Mouse (Mus musculus): ENCODE results near the gene Dcxr. TPM values are rescaled to one million over a fixed set of nuclear protein-coding genes. Genes with fewer than 3 reads are reported as not detected.
"Not testable (repeated sequence)": the region's sequence is repeated elsewhere in the genome, so short reads cannot be mapped to it uniquely, and the experiment has no call there.

Gene Dcxr
- total RNA-seq (2014; rRNA removed) (7.2 and 13.2 TPM in 2 replicates), polyA plus RNA-seq (2015; fragmentation: Nextera tagmentation; extraction: Ambion mirVana) (11.2 and 12.7 TPM in 2 replicates)

- Histone ChIP-seq H3K36me3 (ENCODE audit: insufficient read depth) (peaks cover 11% of the 10 kb centered on the region; the same call in 1 of the 2 replicates), H3K4me1 (ENCODE audit: insufficient read depth) (no peaks in the 10 kb centered on the region), H3K4me3 (ENCODE audit: low read depth, low read length) (peak within 1 kb of the TSS; percentile 39), H3K4me2 (ENCODE audit: low read depth) (peak within 1 kb of the TSS; percentile 72), H3K27me3 (ENCODE audit: insufficient read depth, low read length) (no peaks in the 10 kb centered on the region), H3K9me3 (ENCODE audit: low read length) (no peaks in the 10 kb centered on the region), H3K27ac (ENCODE audit: low read depth, low read length) (no peak within 1 kb of the TSS), H3K9ac (peak within 1 kb of the TSS; percentile 45)
- DNase-seq (peak; percentile 54), ATAC-seq (peak; percentile 91)
- TF ChIP-seq CTCF (IDR thresholded peaks at IDR 0.05; ENCODE audit: low read depth), result 0 out of 2 replicates have a peak, but pooled peaks have one; percentile 19
- 0% methylated on average over 14 of the region's 14 CpGs for WGBS
These were observed at the start of gene Dcxr for GRCm38 (mm10) chr11:120727169-120727527. Dcxr (minus strand) TSS chr11:120727281.

DNA sequence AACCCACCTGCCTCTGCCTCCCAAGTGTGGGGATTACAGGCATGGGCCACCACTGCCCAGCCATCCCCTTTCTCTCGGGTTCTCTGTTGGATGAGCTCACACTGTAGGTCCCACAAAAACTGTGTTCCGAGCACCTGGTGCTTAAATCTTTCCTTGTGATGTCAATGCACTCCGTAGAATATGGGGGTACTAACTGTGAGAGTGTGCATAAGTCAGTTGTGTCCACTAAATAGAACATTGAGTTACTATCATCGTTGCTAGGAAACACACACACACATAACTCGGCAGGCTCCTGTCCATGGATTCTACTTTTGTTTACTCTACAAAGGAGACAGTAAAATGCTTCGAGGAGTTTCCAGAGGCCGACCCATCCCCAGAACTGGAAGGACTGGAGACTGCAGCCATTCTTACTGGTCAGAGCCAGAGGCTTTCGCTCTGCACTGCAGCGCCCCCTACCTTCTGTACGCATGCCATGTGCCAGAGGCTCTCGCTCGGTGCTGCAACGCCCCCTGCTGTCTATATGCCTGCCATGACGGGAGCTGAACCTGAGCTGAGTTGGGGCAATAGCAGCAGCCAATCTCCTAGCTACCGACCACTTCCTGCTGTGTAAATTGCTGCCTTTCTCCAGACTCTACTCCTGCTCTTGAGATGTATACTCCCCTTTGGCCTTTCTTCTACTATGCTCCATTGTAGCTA is 48.8 kb upstream of the Dcxr start:
- no peak overlapping the region for H3K4me2 ChIP-seq (ENCODE audit: low read depth)
- peak; percentile 100 for TF ChIP-seq CTCF (IDR thresholded peaks at IDR 0.05; ENCODE audit: low read depth)
- H3K36me3 ChIP-seq (ENCODE audit: insufficient read depth), result peaks cover 16% of the 10 kb centered on the region
- no peaks in the 10 kb centered on the region for H3K27me3 ChIP-seq (ENCODE audit: insufficient read depth, low read length)
- no peak overlapping the region for H3K27ac ChIP-seq (ENCODE audit: low read depth, low read length)
- DNase-seq (peak; percentile 94), ATAC-seq (peak; percentile 91)
- WGBS, result 25% methylated on average over 15 of the region's 15 CpGs
- no peaks in the 10 kb centered on the region for H3K9me3 ChIP-seq (ENCODE audit: low read length)
- no peaks in the 10 kb centered on the region for H3K4me1 ChIP-seq (ENCODE audit: insufficient read depth)
- no peak overlapping the region for H3K9ac ChIP-seq
- no peak overlapping the region for H3K4me3 ChIP-seq (ENCODE audit: low read depth, low read length)

GRCm38 (mm10) chr11:120773463-120774190 is 46.5 kb upstream of the Dcxr start:
- H3K9me3 ChIP-seq (ENCODE audit: low read length), result no peaks in the 10 kb centered on the region
- ATAC-seq (no peak), DNase-seq (no peak)
- no peaks in the 10 kb centered on the region for H3K4me1 ChIP-seq (ENCODE audit: insufficient read depth)
- no peaks in the 10 kb centered on the region for H3K27me3 ChIP-seq (ENCODE audit: insufficient read depth, low read length)
- no peak overlapping the region for H3K27ac ChIP-seq (ENCODE audit: low read depth, low read length)
- no peak overlapping the region for H3K4me3 ChIP-seq (ENCODE audit: low read depth, low read length)
- no peak overlapping the region for H3K9ac ChIP-seq
- 0 out of 2 replicates have a peak, but pooled peaks cover 4% of the 10 kb centered on the region for H3K36me3 ChIP-seq (ENCODE audit: insufficient read depth)
- no peak for TF ChIP-seq CTCF (IDR thresholded peaks at IDR 0.05; ENCODE audit: low read depth)
- WGBS, result 87% methylated on average over 7 of the region's 7 CpGs
- no peak overlapping the region for H3K4me2 ChIP-seq (ENCODE audit: low read depth)

DNA sequence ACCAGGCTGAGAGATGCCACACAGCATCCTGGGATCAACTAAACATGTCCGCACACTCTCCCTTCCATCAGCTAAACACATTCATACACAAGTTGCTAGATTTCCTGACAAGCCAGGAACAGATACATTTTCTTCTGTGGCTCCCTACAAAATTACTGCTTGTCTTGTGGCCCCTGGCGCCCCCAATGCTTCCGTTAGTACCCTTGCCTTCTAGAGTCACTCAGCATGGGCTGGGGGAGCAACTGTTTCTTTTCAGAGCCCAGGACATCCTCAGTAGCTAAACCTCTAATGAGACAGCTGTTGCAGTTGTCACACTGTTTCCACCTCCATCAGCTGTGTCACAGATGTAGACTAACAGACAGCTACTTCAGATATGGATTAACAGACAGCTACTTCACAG is 45.7 kb upstream of the Dcxr start:
- Histone ChIP-seq H3K4me1 (ENCODE audit: insufficient read depth) (no peaks in the 10 kb centered on the region), H3K27ac (ENCODE audit: low read depth, low read length) (no peak overlapping the region), H3K9me3 (ENCODE audit: low read length) (no peaks in the 10 kb centered on the region), H3K9ac (no peak overlapping the region), H3K4me2 (ENCODE audit: low read depth) (no peak overlapping the region), H3K36me3 (ENCODE audit: insufficient read depth) (no peaks in the 10 kb centered on the region), H3K27me3 (ENCODE audit: insufficient read depth, low read length) (no peaks in the 10 kb centered on the region), H3K4me3 (ENCODE audit: low read depth, low read length) (no peak overlapping the region)
- WGBS, result 78% methylated on average over 3 of the region's 3 CpGs
- no peak for ATAC-seq
- no peak for DNase-seq
- no peak for TF ChIP-seq CTCF (IDR thresholded peaks at IDR 0.05; ENCODE audit: low read depth)

- no peak overlapping the region for H3K4me2 ChIP-seq (ENCODE audit: low read depth)
- DNase-seq, result no peak
- H3K4me1 ChIP-seq (ENCODE audit: insufficient read depth), result no peaks in the 10 kb centered on the region
- no peak overlapping the region for H3K4me3 ChIP-seq (ENCODE audit: low read depth, low read length)
- 59% methylated on average over 1 of the region's 1 CpGs for WGBS
- no peaks in the 10 kb centered on the region for H3K9me3 ChIP-seq (ENCODE audit: low read length)
- H3K27ac ChIP-seq (ENCODE audit: low read depth, low read length), result no peak overlapping the region
- no peaks in the 10 kb centered on the region for H3K27me3 ChIP-seq (ENCODE audit: insufficient read depth, low read length)
- TF ChIP-seq CTCF (IDR thresholded peaks at IDR 0.05; ENCODE audit: low read depth), result no peak
- H3K9ac ChIP-seq, result no peak overlapping the region
- no peaks in the 10 kb centered on the region for H3K36me3 ChIP-seq (ENCODE audit: insufficient read depth)
- no peak for ATAC-seq
These were observed 41.1 kb upstream of the Dcxr start for GRCm38 (mm10) chr11:120768206-120768605.

DNA sequence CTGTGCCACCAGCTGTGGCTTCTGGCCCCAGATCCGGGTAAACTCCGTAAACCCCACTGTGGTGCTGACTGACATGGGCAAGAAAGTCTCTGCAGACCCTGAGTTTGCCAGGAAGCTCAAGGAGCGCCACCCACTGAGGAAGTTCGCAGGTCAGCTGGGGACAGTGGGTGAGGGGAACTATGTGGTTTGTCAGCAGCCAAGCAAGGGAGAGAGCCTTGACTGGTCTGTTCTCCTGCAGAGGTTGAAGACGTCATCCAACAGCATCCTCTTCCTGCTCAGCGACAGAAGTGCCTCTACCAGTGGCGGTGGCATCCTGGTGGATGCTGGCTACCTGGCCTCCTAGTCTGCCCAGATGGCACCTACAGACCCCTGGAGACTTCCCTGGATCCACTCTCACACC is 39.9 kb upstream of the Dcxr start:
- not testable (repeated sequence) for H3K27ac ChIP-seq (ENCODE audit: low read depth, low read length); H3K36me3 ChIP-seq (ENCODE audit: insufficient read depth); ATAC-seq; H3K9ac ChIP-seq; H3K4me1 ChIP-seq (ENCODE audit: insufficient read depth); H3K4me2 ChIP-seq (ENCODE audit: low read depth); H3K9me3 ChIP-seq (ENCODE audit: low read length); H3K4me3 ChIP-seq (ENCODE audit: low read depth, low read length); H3K27me3 ChIP-seq (ENCODE audit: insufficient read depth, low read length); DNase-seq
- WGBS, result 78% methylated on average over 3 of the region's 7 CpGs

GRCm38 (mm10) chr11:120763121-120763999 is 36.3 kb upstream of the Dcxr start:
- H3K9me3 ChIP-seq (ENCODE audit: low read length); H3K4me3 ChIP-seq (ENCODE audit: low read depth, low read length); H3K27ac ChIP-seq (ENCODE audit: low read depth, low read length); DNase-seq; H3K36me3 ChIP-seq (ENCODE audit: insufficient read depth); H3K27me3 ChIP-seq (ENCODE audit: insufficient read depth, low read length); H3K4me2 ChIP-seq (ENCODE audit: low read depth); H3K4me1 ChIP-seq (ENCODE audit: insufficient read depth); ATAC-seq; H3K9ac ChIP-seq: not testable (repeated sequence)
- WGBS, result 10% methylated on average over 6 of the region's 23 CpGs

GRCm38 (mm10) chr11:120762672-120763041 is 35.6 kb upstream of the Dcxr start, which contains the start of gene Hmga1b:
Hmga1b (plus strand) TSS chr11:120762794.
- H3K4me3 ChIP-seq (ENCODE audit: low read depth, low read length); DNase-seq; H3K9ac ChIP-seq; H3K27ac ChIP-seq (ENCODE audit: low read depth, low read length); H3K4me1 ChIP-seq (ENCODE audit: insufficient read depth); ATAC-seq; H3K36me3 ChIP-seq (ENCODE audit: insufficient read depth); H3K9me3 ChIP-seq (ENCODE audit: low read length); H3K27me3 ChIP-seq (ENCODE audit: insufficient read depth, low read length); H3K4me2 ChIP-seq (ENCODE audit: low read depth): not testable (repeated sequence)
- WGBS, result 10% methylated on average over 14 of the region's 14 CpGs
